22 mouse cellular contexts compared by ENCODE assay signal in the genomic region with DNA sequence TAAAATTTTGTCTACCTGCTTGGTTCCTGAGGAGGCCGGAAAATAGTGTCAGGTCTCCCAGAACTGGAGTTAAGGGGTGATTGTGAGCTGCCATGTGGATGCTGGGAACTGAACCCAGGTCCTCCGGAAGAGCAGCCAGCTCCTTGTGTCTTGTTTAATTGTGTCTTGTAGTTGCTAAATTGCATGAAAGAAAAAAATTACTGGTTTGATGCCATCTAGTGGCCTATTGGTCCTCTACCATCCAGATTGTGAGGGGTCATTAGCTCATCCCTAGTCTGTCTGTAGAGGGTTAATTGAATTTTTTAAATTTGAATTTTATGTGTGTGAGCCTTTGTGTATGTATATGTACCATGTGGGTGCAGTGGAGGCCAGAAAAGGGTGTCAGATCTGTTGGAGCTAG. TPM values are rescaled to one million over a fixed set of nuclear protein-coding genes. Genes with fewer than 3 reads are reported as not detected.
DNase-seq lines count a peak whose midpoint lies in the region; ATAC-seq and TF ChIP-seq lines count a peak whose summit lies in the region.
"Had no signal": no experiment of that assay in that cellular context is flagged by ENCODE, and none has a peak within 500 bp of the region (broad histone marks: within the 10 kb centered on the region; RNA-seq: fewer than 3 reads in every experiment).

No protein-coding gene starts in this region.

- H3K9me3 ChIP-seq in limb, embryonic 10.5 days (replicated peaks), result no peaks in the 10 kb centered on the region
- H3K9me3 ChIP-seq: embryonic facial prominence, embryonic 15.5 days; heart, embryonic 15.5 days; kidney, embryonic 15.5 days; midbrain, embryonic 12.5 days had no signal

- intact Hi-C loops in gastrocnemius, adult 2 months (cut with DNase I), result loop anchor here (5.0 kb wide), 1 partner anchor 61 kb away; the partner anchor contains the start of gene Fam83d
- intact Hi-C loops in gastrocnemius, postnatal 14 days (cut with DNase I; ENCODE audit: low total_unique reads), result no loop called here
- intact Hi-C loops in left cerebral cortex, adult 2 months (cut with DNase I), result no loop called here
- intact Hi-C loops in left cerebral cortex, postnatal 25 days (cut with DNase I), result no loop called here

- no peaks in the 10 kb centered on the region for H3K4me1 ChIP-seq in limb, embryonic 10.5 days
- H3K4me1 ChIP-seq in kidney, adult 2 months (ENCODE audit: control insufficient read depth, insufficient read depth, low read length), result no peaks in the 10 kb centered on the region
- H3K4me1 ChIP-seq: kidney, embryonic 15.5 days; midbrain, embryonic 12.5 days had no signal

- H3K36me3 ChIP-seq in limb, embryonic 10.5 days, result peaks cover 87% of the 10 kb centered on the region
- H3K36me3 ChIP-seq in kidney, adult 2 months (ENCODE audit: control insufficient read depth, insufficient read depth, low read length), result peaks cover 2% of the 10 kb centered on the region; the same call in 1 of the 2 replicates

- DNase-seq in gastrocnemius, adult 2 months, result no peak
- no peak for DNase-seq in gastrocnemius, postnatal 14 days
- DNase-seq in left cerebral cortex, adult 2 months (ENCODE audit: extremely low spot score in 1 of 2, low spot score in 2 of 2), result no peak
- DNase-seq in left cerebral cortex, postnatal 25 days (ENCODE audit: low spot score in 2 of 2), result no peak
- peak; percentile 22 for DNase-seq in A20 (ENCODE audit: low read depth, low spot score)
- DNase-seq in limb, embryonic 10.5 days (ENCODE audit: low spot score), result no peak
- DNase-seq in kidney, adult 2 months, result no peak
- DNase-seq: adrenal gland, postnatal 14 days; cerebellum, adult 9-10 months; gastrocnemius, postnatal 25 days; heart, postnatal 36 days; lung, postnatal 10 days; thymus, adult 2 months had no signal

- 89% methylated on average over 2 of the region's 2 CpGs for WGBS in limb, embryonic 10.5 days
- WGBS in kidney, adult 2 months, result 91% methylated on average over 2 of the region's 2 CpGs

- no peaks in the 10 kb centered on the region for H3K27me3 ChIP-seq in limb, embryonic 10.5 days (ENCODE audit: low read depth, poor library complexity, severe bottlenecking)
- H3K27me3 ChIP-seq in kidney, adult 2 months (replicated peaks; ENCODE audit: control insufficient read depth, insufficient read depth, low read length), result no peaks in the 10 kb centered on the region
- H3K27me3 ChIP-seq: embryonic facial prominence, embryonic 15.5 days; heart, embryonic 15.5 days; kidney, embryonic 15.5 days; midbrain, embryonic 12.5 days had no signal

- no peak overlapping the region for H3K27ac ChIP-seq in gastrocnemius, adult 2 months
- no peak overlapping the region for H3K27ac ChIP-seq in left cerebral cortex, adult 2 months
- H3K27ac ChIP-seq in limb, embryonic 10.5 days, result no peak overlapping the region
- no peak overlapping the region for H3K27ac ChIP-seq in kidney, adult 2 months (ENCODE audit: insufficient read depth, low read depth, low read length)
- H3K27ac ChIP-seq: embryonic facial prominence, embryonic 15.5 days; heart, embryonic 15.5 days; hindbrain, embryonic 14.5 days; kidney, embryonic 15.5 days; liver, embryonic 14.5 days; midbrain, embryonic 12.5 days had no signal

- TF ChIP-seq POLR2A in kidney, adult 2 months (IDR thresholded peaks at IDR 0.05; ENCODE audit: low read depth, low read length), result no peak

- 0 out of 2 replicates have a peak, but pooled peaks have one; percentile 25 for ATAC-seq in common myeloid progenitor, adult 5-6 weeks (replicated peaks; ENCODE audit: low read depth, poor library complexity, severe bottlenecking)
- ATAC-seq: forebrain, embryonic 16.5 days; intestine, embryonic 16.5 days had no signal

- peak; percentile 27; the same call in 1 of the 2 replicates for TF ChIP-seq CTCF in gastrocnemius, adult 2 months (IDR thresholded peaks at IDR 0.05)
- TF ChIP-seq CTCF in left cerebral cortex, adult 2 months (IDR thresholded peaks at IDR 0.05), result peak; percentile 8; the same call in 1 of the 2 replicates
- TF ChIP-seq CTCF in kidney, adult 2 months (conservative IDR thresholded peaks at IDR 0.05; ENCODE audit: insufficient read depth, insufficient read length, low read depth, low read length), result no peak

- no peak overlapping the region for H3K4me3 ChIP-seq in gastrocnemius, adult 2 months
- no peak overlapping the region for H3K4me3 ChIP-seq in left cerebral cortex, adult 2 months
- no peak overlapping the region for H3K4me3 ChIP-seq in limb, embryonic 10.5 days
- H3K4me3 ChIP-seq in kidney, adult 2 months (ENCODE audit: insufficient read depth, low read depth, low read length), result no peak overlapping the region
- H3K4me3 ChIP-seq: embryonic facial prominence, embryonic 15.5 days; heart, embryonic 15.5 days; kidney, embryonic 15.5 days; midbrain, embryonic 12.5 days had no signal

RNA-seq across cellular contexts. Expression of gene Dhx35, which starts 33.5 kb away (rescaled TPM):
- 10 to 100 TPM; 10.4 to 11.4 TPM for total RNA-seq in gastrocnemius, adult 2 months (2021)
- total RNA-seq in gastrocnemius, postnatal 14 days (2021), result 1 to 10 TPM; 7.2 to 7.8 TPM
- 10 to 100 TPM; 20.6 to 20.9 TPM for total RNA-seq in left cerebral cortex, adult 2 months (2021)
- total RNA-seq in left cerebral cortex, postnatal 25 days (2021), result 10 to 100 TPM; 13.5 to 17.4 TPM
- total RNA-seq in common myeloid progenitor, adult 5-6 weeks (2017), result 16.7 and 17.6 TPM in 2 replicates
- 19.7 and 22.0 TPM in 2 replicates for polyA plus RNA-seq in limb, embryonic 10.5 days (2016; fragmentation: Nextera tagmentation; extraction: Ambion mirVana)
- 13.3 and 17.9 TPM in 2 replicates for polyA plus RNA-seq in kidney, adult 2 months (2012; rRNA removed)
